In the genomic region with DNA sequence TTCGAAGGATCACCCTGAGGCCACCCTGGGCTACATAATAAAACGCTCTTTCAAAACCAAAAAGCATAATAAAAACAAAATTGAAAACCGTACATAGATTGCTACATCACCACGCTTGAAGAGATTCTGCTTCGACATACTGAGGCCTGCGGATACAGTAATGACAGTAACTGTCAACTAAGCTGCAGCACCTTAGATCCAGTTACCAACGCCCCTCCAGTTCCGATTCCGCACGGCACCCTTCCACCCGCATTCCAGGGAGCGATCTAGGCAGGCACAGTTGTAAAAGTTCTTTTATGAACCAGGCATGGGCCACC, we compare ENCODE assay signal across 8 mouse cellular contexts. TPM values are rescaled to one million over a fixed set of nuclear protein-coding genes. Genes with fewer than 3 reads are reported as not detected.
DNase-seq lines count a peak whose midpoint lies in the region; ATAC-seq lines count a peak whose summit lies in the region.

No protein-coding gene starts in this region.

- intact Hi-C loops in gastrocnemius, postnatal 36 days (cut with DNase I): no loop called here

- no peaks in the 10 kb centered on the region for H3K27me3 ChIP-seq in heart, embryonic 10.5 days (ENCODE audit: insufficient read depth, poor library complexity, severe bottlenecking)
- H3K27me3 ChIP-seq in forebrain, embryonic 12.5 days: no peaks in the 10 kb centered on the region
- H3K27me3 ChIP-seq in liver, embryonic 13.5 days: no peaks in the 10 kb centered on the region

- WGBS in heart, embryonic 10.5 days: 6% methylated on average over 12 of the region's 12 CpGs
- 3% methylated on average over 12 of the region's 12 CpGs for WGBS in forebrain, embryonic 12.5 days
- 7% methylated on average over 12 of the region's 12 CpGs for WGBS in liver, embryonic 13.5 days (ENCODE audit: insufficient replicate concordance)

- no peaks in the 10 kb centered on the region for H3K9me3 ChIP-seq in heart, embryonic 10.5 days
- no peaks in the 10 kb centered on the region for H3K9me3 ChIP-seq in forebrain, embryonic 12.5 days
- no peaks in the 10 kb centered on the region for H3K9me3 ChIP-seq in liver, embryonic 13.5 days (replicated peaks)

- ATAC-seq in CD4-positive, CD25-positive, alpha-beta regulatory T cell, adult 4 months: peak; percentile 18
- ATAC-seq in forebrain, embryonic 12.5 days (ENCODE audit: low FRiP score): no peak
- no peak for ATAC-seq in liver, embryonic 13.5 days (ENCODE audit: low read depth)
- no peak; the same call in 1 of the 2 replicates for ATAC-seq in megakaryocyte progenitor cell, adult 5-6 weeks (replicated peaks; ENCODE audit: poor library complexity)

- peak overlapping the region; percentile 98 for H3K27ac ChIP-seq in heart, embryonic 10.5 days
- H3K27ac ChIP-seq in forebrain, embryonic 12.5 days: peak overlapping the region; percentile 96; the same call in 1 of the 2 replicates
- peak overlapping the region; percentile 96 for H3K27ac ChIP-seq in liver, embryonic 13.5 days

- DNase-seq in heart, embryonic 10.5 days (ENCODE audit: low spot score): no peak
- no peak for DNase-seq in heart, adult 9 months (ENCODE audit: low spot score in 2 of 2)
- DNase-seq in liver, embryonic 13.5 days: no peak
- no peak for DNase-seq in gastrocnemius, postnatal 36 days
- no peak for DNase-seq in ovary, postnatal 36 days (ENCODE audit: low spot score)

- peak overlapping the region; percentile 97 for H3K9ac ChIP-seq in forebrain, embryonic 12.5 days
- H3K9ac ChIP-seq in liver, embryonic 13.5 days: peak overlapping the region; percentile 84

- H3K4me2 ChIP-seq in forebrain, embryonic 12.5 days: peak overlapping the region; percentile 63
- H3K4me2 ChIP-seq in liver, embryonic 13.5 days: peak overlapping the region; percentile 83

- peaks cover 4% of the 10 kb centered on the region; the same call in 1 of the 2 replicates for H3K4me1 ChIP-seq in heart, embryonic 10.5 days
- peaks cover 24% of the 10 kb centered on the region for H3K4me1 ChIP-seq in forebrain, embryonic 12.5 days
- peaks cover 31% of the 10 kb centered on the region for H3K4me1 ChIP-seq in liver, embryonic 13.5 days (replicated peaks)

- peaks cover 13% of the 10 kb centered on the region for H3K36me3 ChIP-seq in heart, embryonic 10.5 days
- peaks cover 11% of the 10 kb centered on the region for H3K36me3 ChIP-seq in forebrain, embryonic 12.5 days (replicated peaks)
- peaks cover 14% of the 10 kb centered on the region for H3K36me3 ChIP-seq in liver, embryonic 13.5 days

- peak overlapping the region; percentile 93 for H3K4me3 ChIP-seq in heart, embryonic 10.5 days
- peak overlapping the region; percentile 96 for H3K4me3 ChIP-seq in forebrain, embryonic 12.5 days (replicated peaks)
- H3K4me3 ChIP-seq in liver, embryonic 13.5 days (replicated peaks): peak overlapping the region; percentile 94

RNA-seq across cellular contexts. Expression of a gene that starts 0.7 kb away (rescaled TPM):
- 18.3 and 33.0 TPM in 2 replicates for polyA plus RNA-seq in heart, embryonic 10.5 days (2016; fragmentation: Nextera tagmentation; extraction: Ambion mirVana)
- polyA plus RNA-seq in CD4-positive, CD25-positive, alpha-beta regulatory T cell, adult 4 months (2017; shearing (Covaris generic)): 10 to 100 TPM; 15.3 to 17.6 TPM
- polyA plus RNA-seq in forebrain, embryonic 12.5 days (2016; fragmentation: Nextera tagmentation; extraction: Ambion mirVana): 44.8 and 48.3 TPM in 2 replicates
- 16.8 and 20.5 TPM in 2 replicates for polyA plus RNA-seq in liver, embryonic 13.5 days (2015; fragmentation: Nextera tagmentation; extraction: Ambion mirVana)
- 40.4 and 47.2 TPM in 2 replicates for total RNA-seq in megakaryocyte progenitor cell, adult 5-6 weeks (2015)
- 59.2 and 68.7 TPM in 2 replicates for total RNA-seq in megakaryocyte progenitor cell, adult 5-6 weeks (2017)
- 10 to 100 TPM; 11.4 to 11.7 TPM for total RNA-seq in gastrocnemius, postnatal 36 days (2021)
